Mouse (Mus musculus): Measurements from ENCODE around the gene Pi4k2b.

The Pi4k2b gene

GRCm38 (mm10) chr5:52782523-52783250, 41.3 kb downstream of the Pi4k2b start:
- peak; percentile 85 for DNase-seq

- no peak for DNase-seq
Measured at GRCm38 (mm10) chr5:52783251-52783620, 41.9 kb downstream of the Pi4k2b start.

GRCm38 (mm10) chr5:52783957-52784356, 42.6 kb downstream of the Pi4k2b start:
- DNase-seq = no peak

GRCm38 (mm10) chr5:52786556-52787322, 45.4 kb downstream of the Pi4k2b start:
- no peak for DNase-seq

- no peak for DNase-seq
Measured at GRCm38 (mm10) chr5:52793230-52793629, 51.9 kb downstream of the Pi4k2b start.

GRCm38 (mm10) chr5:52794109-52794508, 52.7 kb downstream of the Pi4k2b start:
- DNase-seq = no peak

DNA sequence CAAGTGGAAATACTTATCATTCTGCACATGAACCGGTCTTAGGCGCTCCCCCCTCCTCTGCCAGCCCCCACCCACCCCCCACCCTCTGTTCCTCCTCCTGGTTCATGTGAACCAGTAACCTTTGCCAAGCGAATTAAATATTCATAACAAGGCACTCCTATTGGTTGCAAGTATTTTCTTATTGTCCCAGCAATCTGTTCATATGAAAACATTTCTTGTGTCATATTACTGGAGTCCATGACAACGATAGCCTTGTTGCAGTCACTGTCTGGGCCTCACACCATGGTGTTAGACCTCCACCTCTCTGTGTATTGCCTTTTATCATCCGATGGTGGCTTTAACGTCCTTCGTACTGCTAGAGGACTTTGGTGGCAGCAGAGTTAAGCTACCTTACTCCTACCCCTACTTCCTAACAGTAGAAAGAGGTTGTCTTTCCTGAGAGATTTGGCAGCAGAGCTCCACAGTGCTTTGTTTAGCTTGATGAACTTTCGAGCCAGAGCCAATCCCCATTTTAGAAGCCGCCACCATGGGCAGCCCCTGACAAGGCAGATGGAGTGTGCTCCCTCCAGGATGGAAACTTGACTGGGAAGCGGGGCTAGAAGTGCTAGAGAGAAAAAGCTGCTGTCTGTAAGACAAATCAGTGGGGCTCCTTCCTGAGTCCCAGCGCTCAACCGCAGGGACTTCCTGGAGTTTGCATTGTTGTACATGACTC, 58.1 kb downstream of the Pi4k2b start:
- DNase-seq = no peak

DNA sequence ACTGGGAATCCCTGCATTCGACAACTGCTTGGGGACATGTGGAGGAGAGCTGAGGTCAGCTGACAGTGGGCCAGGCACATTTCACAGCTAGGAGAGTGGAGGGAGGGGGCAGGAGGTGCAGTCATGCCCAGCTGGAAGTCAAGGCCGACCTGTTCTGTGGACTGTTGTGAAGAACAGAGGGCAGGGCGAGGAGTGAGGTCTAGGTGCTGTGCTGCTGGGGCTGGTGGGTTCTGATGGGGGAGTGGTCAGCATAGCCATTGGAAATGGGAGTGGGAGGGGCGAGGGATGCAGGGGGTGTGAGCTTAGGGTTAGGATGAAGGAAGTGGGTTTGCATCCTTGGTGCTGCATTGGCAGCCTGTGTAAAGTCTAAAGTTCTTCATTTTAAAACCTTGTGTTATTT, 64.4 kb downstream of the Pi4k2b start:
- DNase-seq = no peak

DNA sequence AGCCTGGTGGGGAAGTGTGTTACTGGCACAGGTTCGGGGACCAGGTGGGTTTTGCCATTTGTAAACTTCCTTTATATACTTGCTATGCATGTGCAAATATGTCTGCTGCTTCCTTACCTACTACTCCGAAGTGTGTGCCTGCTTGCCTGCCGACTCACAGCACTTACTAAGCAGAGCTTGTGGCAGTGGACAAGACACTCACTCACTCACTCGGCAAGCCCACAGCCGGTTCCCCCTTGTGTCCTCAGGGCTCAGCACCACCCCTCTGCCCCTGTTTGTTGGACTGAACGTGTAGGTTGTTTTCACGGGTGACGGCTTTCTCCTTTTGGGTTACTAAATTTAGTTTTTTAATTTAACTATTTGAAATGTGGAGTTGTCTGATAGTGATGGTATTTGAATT, 65.0 kb downstream of the Pi4k2b start:
- no peak for DNase-seq

DNA sequence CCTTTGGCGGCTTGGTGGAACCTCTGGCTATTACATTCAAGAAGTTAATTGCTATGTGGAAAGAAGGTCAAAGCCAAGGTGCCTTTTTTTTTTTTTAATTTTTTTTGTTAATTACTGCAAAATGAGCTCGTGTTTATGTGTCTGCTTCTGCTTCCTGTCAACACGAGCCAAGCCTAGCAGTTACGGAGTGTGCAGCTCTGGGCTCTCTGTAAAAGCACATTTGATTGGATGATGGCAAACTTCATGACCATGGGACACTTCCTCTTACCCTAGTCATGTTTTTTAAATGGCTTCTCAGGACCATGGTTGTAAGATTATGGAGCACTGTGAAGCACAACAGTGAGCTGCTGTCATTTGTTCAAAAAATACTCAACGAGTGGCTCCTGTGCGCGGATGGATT, 65.7 kb downstream of the Pi4k2b start:
- DNase-seq = no peak

GRCm38 (mm10) chr5:52810446-52810845, 69.1 kb downstream of the Pi4k2b start:
- DNase-seq = no peak

GRCm38 (mm10) chr5:52811056-52811455, 69.7 kb downstream of the Pi4k2b start:
- DNase-seq = no peak

GRCm38 (mm10) chr5:52812456-52812855, 71.1 kb downstream of the Pi4k2b start:
- DNase-seq = no peak

DNA sequence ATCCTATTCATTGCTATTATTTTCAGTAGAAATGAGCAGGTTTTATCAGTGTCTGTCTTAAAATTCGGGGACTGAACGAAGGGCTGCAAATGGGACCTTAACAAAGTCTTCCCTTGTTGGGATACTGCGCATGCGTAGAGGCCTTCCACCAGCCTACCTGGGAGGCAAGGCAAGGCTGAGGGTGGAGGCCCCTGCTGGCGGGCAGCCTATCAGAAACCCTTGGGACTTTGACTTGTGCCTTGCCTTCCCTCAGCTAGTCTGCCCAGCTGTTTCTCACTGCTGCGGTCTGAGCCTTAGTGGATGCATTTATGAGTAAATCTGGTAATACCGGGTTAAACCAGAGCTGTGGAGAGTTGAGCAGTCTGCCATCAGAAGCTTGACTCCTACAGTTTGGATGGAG, 71.9 kb downstream of the Pi4k2b start:
- no peak for DNase-seq

- no peak for DNase-seq
Measured at GRCm38 (mm10) chr5:52818676-52819075, 77.3 kb downstream of the Pi4k2b start.
